Mouse (Mus musculus): Measurements from ENCODE around the gene Sorl1. TPM values are rescaled to one million over a fixed set of nuclear protein-coding genes. Genes with fewer than 3 reads are reported as not detected.

Sorl1 gene
- total RNA-seq, 2 experiments from 2014 or later: 35.8 to 36.1 TPM

Other genes with a start within 250 kb of the Sorl1 start
- gene Sc5d, start 140.0 kb upstream of the Sorl1 start, total RNA-seq (2021): 10 to 100 TPM; 16.4 to 18.1 TPM